Mouse (Mus musculus) gastrocnemius, postnatal 10 days (tissue): Measurements from ENCODE around the gene 9130230L23Rik. TPM values are rescaled to one million over a fixed set of nuclear protein-coding genes. Genes with fewer than 3 reads are reported as not detected.

Experiments
- DNase-seq: peaks from one replicate; pipeline ENCODE4 v3.0.0; 2021; ENCODE audit warnings: mixed read lengths
- microRNA-seq, 2 experiments: library from miRNA; unstranded; fragments of <30 nt; microRNA quantifications; one replicate each; pipeline ENCODE4 v1.2.0; 2021
- total RNA-seq, 2 experiments: library from RNA; stranded (reverse); gene quantifications; 2 replicates each; pipeline ENCODE4 v1.2.3; 2021

Gene 9130230L23Rik
- total RNA-seq, 2 experiments from 2014 or later: 0.23 TPM; not detected in 1

DNA sequence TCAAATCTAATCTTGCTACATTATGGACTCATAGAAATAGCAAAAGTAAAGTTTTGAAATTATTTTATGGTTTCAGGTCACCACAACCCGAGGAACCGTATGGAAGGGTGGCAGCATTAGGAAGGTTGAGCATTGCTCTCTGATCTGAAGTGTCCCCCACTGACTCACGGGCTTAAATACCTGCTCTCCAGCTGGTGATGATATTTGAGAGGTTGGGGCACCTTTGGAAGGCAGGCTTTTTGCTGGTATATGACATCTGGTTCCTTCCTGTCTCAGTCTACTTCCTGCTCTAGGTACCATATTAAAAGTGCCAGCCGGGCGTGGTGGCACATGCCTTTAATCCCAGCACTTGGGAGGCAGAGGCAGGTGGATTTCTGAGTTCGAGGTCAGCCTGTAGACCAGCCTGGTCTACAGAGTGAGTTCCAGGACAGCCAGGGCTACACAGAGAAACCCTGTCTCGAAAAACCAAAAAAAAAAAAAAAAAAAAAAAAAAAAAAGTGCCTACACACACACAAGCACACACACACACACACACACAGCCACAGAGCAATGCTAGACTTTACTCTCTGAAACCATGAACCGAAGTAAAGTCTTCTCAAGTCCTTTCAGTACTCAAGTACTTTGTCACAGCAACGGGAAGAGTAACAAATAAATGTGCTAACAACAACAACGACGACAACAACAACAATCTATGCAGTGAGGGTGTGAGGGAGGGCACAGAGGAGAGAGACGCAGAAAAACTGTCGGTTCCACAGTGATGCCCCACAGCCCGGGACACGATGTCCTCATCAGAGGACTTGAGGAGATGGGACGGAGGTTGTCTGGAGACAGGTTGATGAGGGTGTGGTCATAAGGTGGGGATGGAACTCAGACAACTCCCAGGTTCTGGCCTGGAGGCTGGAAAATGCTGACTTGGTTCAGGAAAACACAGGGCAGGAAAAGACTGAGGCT lies 49.7 kb downstream of the 9130230L23Rik start:
- no peak for DNase-seq

DNA sequence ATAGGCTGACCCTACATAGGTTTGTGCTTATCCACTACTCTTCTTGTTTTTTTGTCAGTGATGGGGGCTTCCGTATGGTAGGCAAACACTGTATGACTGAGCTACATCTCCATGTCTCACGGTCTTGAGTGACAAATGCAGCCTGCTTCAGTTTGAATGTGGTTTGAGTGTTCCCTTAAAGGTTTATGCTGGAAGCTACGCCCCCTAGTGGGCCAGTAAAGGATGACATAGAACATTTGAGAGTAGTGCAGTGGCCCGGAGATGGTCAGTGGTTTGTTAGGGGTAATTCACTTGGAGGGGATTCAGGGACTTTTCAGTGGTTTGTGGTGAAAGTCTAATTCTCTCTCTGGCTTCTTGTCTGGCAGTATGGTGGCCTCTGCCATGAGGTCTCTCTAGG lies 52.6 kb downstream of the 9130230L23Rik start:
- DNase-seq: no peak

DNA sequence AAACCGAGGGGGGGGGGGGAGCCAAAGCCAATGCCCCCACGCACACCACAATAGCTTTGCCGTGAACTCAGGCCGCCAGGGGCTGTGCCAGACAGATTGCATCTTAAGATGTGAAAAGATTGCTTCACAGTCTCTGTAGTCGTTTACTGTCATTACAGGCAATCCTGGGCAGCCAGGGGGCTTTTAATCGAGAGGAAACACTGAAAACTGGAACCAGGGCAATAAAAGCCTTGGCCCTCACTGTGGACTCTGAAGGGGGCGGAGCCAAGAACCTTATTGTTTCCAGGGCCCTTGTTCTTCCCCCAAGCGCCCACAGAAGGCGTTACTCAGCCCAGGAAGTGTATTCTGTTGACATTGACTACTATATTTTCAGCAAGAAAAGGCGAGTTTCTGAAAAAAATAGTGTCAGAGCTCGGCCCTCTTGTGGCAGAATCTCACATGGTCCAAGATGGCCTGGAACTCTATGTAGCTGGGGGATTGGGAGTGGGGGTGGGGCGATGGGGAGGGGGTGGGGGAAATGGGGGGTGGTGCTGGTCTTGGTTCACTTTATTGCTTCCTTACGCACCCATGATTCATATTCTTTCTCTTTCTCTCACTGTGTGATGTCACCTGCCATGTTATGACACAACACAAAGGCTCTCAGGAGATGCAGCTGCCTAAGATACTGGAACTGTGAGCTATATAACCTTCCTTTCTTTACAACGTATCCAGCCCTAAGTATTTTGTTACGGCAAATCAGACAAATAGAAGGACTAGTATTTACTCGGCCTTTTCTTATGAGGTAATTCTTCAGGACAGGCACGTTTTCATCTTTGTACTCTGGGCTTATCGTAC lies 53.2 kb downstream of the 9130230L23Rik start:
- DNase-seq: no peak

DNA sequence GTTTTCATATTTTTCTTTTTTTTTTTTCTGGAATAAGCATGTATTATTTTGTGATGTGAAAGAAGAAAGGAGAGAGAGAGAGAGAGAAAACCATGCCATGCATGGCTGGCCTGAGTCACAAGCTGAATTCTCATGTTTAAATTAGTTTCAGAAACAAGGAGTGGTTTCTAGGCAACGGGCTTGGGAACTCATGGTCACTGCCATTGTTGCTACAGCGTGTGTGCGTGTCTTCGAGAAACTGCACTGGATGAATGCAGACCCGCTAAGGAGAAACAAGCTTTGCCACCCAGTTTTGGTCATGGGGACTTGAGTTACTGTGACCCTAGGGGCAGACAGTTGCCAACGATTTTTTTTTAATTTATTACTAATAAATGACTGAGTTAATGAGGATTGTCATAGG lies 53.8 kb downstream of the 9130230L23Rik start:
- no peak for DNase-seq

DNA sequence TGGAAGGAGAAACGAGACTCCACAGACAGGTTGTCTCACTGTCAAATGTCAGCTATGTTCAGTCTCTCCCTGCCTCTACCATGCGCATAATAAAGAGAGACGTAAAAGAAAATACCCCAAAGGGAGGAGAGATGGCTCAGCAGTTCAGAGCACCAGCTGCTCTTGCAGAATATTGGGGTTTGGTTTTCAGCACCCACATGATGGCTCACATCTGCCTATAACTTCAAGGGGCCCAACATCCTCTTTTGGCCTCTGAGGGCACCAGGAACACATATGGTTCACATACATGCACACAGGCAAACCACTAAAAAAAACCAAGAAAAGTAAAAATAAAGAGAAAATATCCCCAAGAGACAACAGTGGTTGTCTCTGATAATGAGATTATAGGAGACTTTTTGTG lies 54.3 kb downstream of the 9130230L23Rik start:
- no peak for DNase-seq

DNA sequence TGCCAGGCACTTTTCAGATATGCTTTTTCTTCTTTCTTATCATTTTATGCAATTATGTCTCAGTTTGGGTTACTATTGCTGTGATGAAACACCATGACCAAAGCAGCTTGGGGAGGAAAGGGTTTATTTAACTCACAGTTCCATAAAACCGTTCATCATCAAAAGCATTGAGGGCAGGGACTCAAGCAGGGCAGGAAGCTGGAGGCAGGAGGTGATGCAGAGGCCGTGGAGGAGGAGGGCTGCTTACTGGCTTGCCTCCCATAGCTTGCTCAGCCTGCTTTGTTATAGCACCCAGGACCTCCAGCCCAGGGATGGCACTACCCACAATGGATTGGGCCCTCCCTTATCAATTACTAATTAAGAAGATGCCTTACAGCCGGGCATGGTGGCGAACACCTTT lies 62.9 kb downstream of the 9130230L23Rik start:
- no peak for DNase-seq

DNA sequence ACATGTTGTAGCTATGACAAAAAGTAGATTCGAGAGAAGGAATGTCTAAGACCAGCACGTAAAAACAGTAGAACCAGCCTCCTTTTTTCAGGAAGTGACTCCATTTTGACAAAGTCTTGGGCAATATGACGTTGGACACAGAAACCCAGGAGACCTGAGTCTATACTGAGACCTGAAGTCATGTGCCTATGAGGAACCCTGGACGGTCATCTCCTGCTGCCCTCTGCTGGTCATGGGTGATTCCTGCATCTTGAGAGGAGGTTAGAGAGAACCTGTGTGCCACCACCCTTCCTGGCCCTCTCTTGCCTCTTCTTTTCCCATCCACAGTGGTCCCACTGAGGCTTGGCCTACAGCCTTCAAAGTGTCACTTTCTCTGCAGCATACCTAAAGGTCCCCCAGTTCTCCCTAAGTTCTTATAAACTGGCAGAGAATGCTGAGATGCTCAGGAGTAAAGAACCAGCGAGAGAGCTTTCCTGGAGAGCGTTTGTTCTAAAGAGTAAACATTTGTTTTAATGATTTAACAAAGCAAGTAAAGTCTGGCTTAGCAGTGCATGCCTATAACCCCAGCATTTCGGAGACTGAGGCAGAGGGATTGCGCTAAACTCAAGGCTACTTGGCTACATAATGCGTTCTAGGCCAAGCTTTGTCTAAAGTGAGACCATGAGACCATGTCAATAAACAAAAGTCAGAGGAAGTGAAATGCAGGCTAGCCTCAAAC lies 65.9 kb downstream of the 9130230L23Rik start:
- DNase-seq: peak; percentile 83

DNA sequence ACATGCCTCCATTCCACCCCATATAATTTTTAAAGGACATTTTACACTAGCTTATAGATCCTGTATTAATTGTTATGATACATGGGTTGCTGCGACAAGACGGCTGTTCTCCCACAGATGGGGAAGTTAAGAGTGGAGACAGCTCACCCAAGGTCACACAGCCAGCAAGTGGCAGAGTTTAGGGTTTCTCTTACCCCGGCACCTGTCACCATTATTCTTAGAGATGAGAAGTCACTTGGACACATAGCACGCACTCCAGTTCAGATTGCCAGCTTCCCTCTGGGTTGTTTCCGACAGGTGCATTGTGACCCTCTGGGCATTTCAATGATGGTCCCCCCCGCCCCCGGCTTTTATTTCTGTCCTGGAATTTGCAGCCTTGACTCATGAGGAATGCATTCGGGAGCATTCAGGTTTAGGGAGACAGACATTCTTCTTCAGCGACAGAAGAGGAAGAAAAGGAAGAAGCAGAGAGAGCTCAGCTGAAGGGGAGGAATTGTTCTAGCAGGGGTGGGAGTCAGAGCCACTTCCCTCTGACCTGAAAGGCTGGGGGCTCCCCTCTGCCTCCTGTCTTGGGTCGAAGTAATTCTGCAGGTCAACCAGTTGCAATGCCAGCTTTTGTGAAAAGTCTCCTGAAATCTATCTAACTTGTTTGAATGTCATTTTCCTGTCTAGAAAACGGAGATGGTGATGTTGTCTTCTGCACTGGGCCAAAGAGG lies 66.9 kb downstream of the 9130230L23Rik start:
- DNase-seq: peak; percentile 18

DNA sequence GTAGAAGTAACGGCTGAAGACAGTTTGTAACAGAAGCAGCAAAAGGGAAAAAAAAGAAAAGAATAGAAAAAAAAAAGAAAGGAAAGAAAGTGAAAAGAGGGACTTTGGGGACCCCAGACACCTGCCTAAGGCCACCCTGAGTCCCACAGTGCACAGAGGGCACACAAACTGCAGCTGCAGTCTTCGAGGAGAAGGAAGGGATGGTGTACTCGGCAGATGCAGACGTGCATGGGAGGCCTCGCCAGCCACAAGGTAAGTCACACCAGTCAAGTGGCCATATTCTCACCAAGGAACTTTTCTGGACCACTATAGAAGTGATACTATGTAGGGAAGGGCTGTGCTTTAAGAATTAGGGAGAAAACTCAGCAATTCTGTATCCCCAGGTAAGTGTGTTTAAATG lies 69.3 kb downstream of the 9130230L23Rik start, which contains the start of gene Chrna9:
Gene Chrna9 (plus strand): TSS at position 139 of the 400 bp plus-strand sequence.
- DNase-seq: no peak

DNA sequence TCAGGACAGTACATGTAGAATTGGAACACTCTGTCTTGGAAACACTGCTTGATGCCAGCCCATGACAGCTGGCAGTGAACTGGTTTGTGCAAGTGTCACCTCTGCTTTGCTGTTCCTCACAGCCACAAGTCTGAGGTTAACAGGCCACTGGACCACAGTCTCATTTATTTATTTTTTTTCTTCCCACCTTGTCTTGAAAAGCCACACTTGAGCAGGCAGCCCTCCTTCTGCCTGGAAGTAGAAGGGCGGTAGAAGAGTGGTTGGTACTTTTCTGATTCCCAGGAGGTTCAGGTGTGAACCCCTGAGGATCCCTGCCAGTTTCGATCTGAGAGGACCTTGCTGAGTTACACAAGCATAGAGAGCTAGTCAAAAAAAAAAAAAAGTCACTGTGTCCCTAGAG lies 70.3 kb downstream of the 9130230L23Rik start:
- DNase-seq: no peak

DNA sequence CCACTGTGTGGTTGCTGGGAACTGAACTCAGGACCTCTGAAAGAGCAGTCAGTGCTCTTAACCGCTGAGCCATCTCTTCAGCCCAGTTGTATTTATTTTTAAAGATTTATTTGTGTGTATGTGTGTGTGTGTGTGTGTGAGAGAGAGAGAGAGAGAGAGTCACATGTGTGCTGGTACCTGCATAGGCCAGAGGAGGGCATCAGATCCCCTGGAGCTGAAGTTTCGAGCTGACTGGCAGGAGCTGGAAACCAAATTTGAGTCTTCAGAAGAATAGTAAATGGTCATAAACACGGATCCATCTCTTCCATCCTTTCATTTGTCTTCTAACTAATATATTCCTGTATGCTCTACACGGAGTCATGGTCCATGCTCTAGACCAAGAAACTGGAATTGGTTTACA lies 70.8 kb downstream of the 9130230L23Rik start:
- DNase-seq: no peak

DNA sequence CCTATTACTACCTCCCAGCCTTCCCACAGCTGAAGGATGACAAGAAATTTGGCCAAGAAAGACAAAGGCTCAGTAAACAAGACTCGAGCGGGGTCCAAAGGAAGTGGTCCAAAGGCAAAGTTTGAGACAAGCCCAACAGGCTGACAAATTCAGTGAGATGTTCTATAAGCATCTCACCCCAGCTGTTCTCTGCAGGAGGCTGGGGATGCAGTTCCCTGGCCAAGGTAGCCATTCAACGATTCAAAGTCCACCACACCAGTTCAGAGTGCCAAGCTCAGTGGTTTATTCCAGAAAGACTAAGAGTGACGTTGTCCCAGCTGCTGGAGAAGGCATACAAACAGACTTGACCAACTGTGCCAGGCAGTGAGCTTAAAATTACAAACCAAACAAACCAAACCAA lies 73.9 kb downstream of the 9130230L23Rik start:
- no peak for DNase-seq

Small RNAs within 50 kb of the gene (microRNA-seq; reads per million reads assigned to microRNA genes)
- gene Gm25952: 0 reads per million in 2 experiments

Other genes with a start within 250 kb of the 9130230L23Rik start
- 10 to 100 TPM; 23.4 to 30.2 TPM for gene N4bp2, start 240.8 kb downstream of the 9130230L23Rik start, total RNA-seq
- 1 to 10 TPM; 1.2 to 2.1 TPM for gene Rhoh, start 143.1 kb downstream of the 9130230L23Rik start, total RNA-seq
- gene Chrna9, start 69.4 kb downstream of the 9130230L23Rik start, total RNA-seq: 10 to 100 TPM in 1 of 2 experiments, 1 to 10 TPM in 1; 7.2 to 16.1 TPM
- 1 to 10 TPM; 1.7 to 2.2 TPM for gene Rbm47, start 168.8 kb upstream of the 9130230L23Rik start, total RNA-seq